Mouse (Mus musculus): ENCODE results near the gene Magee2. TPM values are rescaled to one million over a fixed set of nuclear protein-coding genes. Genes with fewer than 3 reads are reported as not detected.
"Not testable (repeated sequence)": the region's sequence is repeated elsewhere in the genome, so short reads cannot be mapped to it uniquely, and the experiment has no call there.

Gene Magee2
- total RNA-seq (2014; rRNA removed) (40.8 and 43.7 TPM in 2 replicates), polyA plus RNA-seq (2015; fragmentation: Nextera tagmentation; extraction: Ambion mirVana) (32.6 and 35.1 TPM in 2 replicates)

DNA sequence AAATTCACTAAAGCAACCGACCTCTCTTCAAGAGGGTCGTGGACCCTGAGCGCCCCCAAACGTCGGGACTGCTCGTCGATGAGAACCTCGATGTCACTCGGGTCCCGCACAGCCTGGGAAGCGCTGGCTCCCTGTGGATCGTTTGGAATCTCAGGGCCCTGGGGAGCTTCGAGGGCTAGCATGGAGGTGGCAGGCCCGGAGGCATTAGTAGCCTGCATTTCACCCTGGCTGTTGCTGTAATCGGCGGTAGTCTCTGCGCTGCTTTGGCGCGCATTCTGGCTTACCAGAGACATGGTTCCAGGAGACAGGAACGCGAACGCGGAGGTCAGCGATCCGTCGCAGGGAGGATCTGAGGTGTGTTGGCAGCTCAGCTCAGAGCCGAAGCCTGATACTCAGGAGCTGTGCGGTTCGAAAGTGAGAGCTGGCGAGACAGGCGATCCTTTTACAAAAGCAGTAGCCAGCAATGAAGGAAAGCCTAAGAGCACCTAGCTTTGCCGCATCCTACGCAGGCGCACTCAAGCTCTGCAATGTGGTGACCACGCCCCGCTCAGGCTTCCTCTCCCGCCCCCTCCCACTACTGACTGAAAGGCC lies at the start of gene Magee2:
Gene Magee2 (minus strand): TSS at position 517 of the 591 bp plus-strand sequence.
- 22% methylated on average over 37 of the region's 37 CpGs for WGBS
- TF ChIP-seq CTCF (IDR thresholded peaks at IDR 0.05): peak; percentile 60
- peak; percentile 95 for ATAC-seq (ENCODE audit: low FRiP score)
- H3K36me3 ChIP-seq (ENCODE audit: insufficient read depth, low read length): no peaks in the 10 kb centered on the region
- H3K4me3 ChIP-seq (ENCODE audit: low read depth, low read length): peak within 1 kb of the TSS; percentile 40
- peak within 1 kb of the TSS; percentile 70 for H3K27ac ChIP-seq (ENCODE audit: low read depth, low read length)
- H3K9ac ChIP-seq (replicated peaks; ENCODE audit: low read length, poor library complexity, severe bottlenecking): peak within 1 kb of the TSS; percentile 48
- peak within 1 kb of the TSS; percentile 51 for H3K4me2 ChIP-seq (ENCODE audit: low read depth, low read length, poor library complexity, severe bottlenecking)
- no peaks in the 10 kb centered on the region for H3K4me1 ChIP-seq (ENCODE audit: insufficient read depth, low read length)
- peak; percentile 70 for DNase-seq (ENCODE audit: low spot score)
- no peaks in the 10 kb centered on the region for H3K9me3 ChIP-seq (ENCODE audit: low read length)
- peaks cover 5% of the 10 kb centered on the region; the same call in 1 of the 2 replicates for H3K27me3 ChIP-seq (ENCODE audit: insufficient read depth, low read length)

DNA sequence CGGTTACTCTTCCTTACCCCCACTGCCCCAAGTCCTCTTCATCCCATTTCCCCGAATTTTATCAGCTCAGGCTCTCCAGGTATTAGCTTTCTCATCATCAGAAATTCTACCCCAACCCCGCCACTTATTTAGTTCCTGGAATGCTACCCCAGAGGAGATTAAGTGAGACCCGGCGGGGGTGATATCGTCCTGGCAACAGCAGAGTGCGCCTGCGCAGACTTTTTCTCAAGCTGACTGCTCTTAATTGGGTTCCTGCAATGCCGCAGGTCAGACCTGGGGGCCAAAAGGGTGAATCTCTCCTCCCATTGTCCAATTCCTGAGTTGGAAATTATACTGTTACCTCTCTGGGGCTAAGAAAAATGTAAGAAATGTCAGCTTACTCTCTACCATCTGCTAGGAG lies 3.5 kb downstream of the Magee2 start:
- Histone ChIP-seq H3K9me3 (ENCODE audit: low read length) (no peaks in the 10 kb centered on the region), H3K27ac (ENCODE audit: low read depth, low read length) (no peak overlapping the region), H3K4me2 (ENCODE audit: low read depth, low read length, poor library complexity, severe bottlenecking) (no peak overlapping the region), H3K36me3 (ENCODE audit: insufficient read depth, low read length) (no peaks in the 10 kb centered on the region), H3K27me3 (ENCODE audit: insufficient read depth, low read length) (peaks cover 3% of the 10 kb centered on the region; the same call in 1 of the 2 replicates), H3K9ac (replicated peaks; ENCODE audit: low read length, poor library complexity, severe bottlenecking) (no peak overlapping the region), H3K4me1 (ENCODE audit: insufficient read depth, low read length) (no peaks in the 10 kb centered on the region), H3K4me3 (ENCODE audit: low read depth, low read length) (no peak overlapping the region)
- ATAC-seq (ENCODE audit: low FRiP score): no peak
- TF ChIP-seq CTCF (IDR thresholded peaks at IDR 0.05): no peak
- DNase-seq (ENCODE audit: low spot score): no peak
- WGBS: 26% methylated on average over 9 of the region's 9 CpGs

DNA sequence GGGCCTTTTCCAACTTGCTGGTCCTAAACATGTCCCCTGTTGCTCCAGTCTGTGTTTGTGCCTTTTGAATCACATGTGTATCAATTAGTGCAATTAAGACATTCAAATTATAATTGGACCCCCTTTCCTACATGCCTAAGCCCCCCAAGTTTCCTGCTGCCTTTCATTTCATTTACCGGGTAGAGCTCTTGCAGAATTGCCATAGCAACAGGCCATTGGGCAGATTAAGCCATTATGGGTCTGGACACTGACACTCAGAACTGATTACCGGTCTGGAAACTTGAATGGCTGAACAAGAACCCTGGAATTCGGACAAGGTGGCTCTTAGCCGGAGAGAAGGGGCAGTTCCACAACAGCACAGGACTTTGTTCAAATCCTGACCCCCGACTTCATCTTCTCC lies 39.5 kb downstream of the Magee2 start:
- not testable (repeated sequence) for H3K4me1 ChIP-seq (ENCODE audit: insufficient read depth, low read length); H3K27ac ChIP-seq (ENCODE audit: low read depth, low read length); ATAC-seq (ENCODE audit: low FRiP score); H3K9me3 ChIP-seq (ENCODE audit: low read length); H3K9ac ChIP-seq (replicated peaks; ENCODE audit: low read length, poor library complexity, severe bottlenecking); H3K36me3 ChIP-seq (ENCODE audit: insufficient read depth, low read length); H3K4me2 ChIP-seq (ENCODE audit: low read depth, low read length, poor library complexity, severe bottlenecking); DNase-seq (ENCODE audit: low spot score); H3K4me3 ChIP-seq (ENCODE audit: low read depth, low read length); H3K27me3 ChIP-seq (ENCODE audit: insufficient read depth, low read length)
- 33% methylated on average over 1 of the region's 5 CpGs for WGBS

DNA sequence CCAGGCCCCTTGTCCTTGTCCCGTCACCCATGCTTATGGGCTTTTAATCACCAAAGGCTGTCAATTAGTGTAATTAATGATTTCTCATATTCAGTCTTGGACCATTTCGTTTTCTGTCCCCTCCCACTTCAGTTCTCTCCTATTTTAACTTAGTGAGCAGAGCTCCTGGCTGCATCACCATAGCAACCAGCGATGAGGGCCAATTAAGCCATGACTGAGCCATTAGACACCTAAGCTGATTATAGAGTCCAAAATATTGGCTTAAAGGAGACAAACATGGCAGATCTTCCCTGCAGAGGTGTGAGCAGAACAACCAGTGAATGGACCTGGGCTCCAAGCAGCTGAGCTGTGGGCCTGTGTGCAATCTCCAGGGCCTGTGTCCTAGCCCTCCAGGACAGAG lies 40.1 kb downstream of the Magee2 start:
- H3K4me2 ChIP-seq (ENCODE audit: low read depth, low read length, poor library complexity, severe bottlenecking); DNase-seq (ENCODE audit: low spot score); H3K27me3 ChIP-seq (ENCODE audit: insufficient read depth, low read length); H3K9me3 ChIP-seq (ENCODE audit: low read length); H3K27ac ChIP-seq (ENCODE audit: low read depth, low read length); H3K36me3 ChIP-seq (ENCODE audit: insufficient read depth, low read length); H3K4me1 ChIP-seq (ENCODE audit: insufficient read depth, low read length); H3K4me3 ChIP-seq (ENCODE audit: low read depth, low read length); H3K9ac ChIP-seq (replicated peaks; ENCODE audit: low read length, poor library complexity, severe bottlenecking): not testable (repeated sequence)
- peak; percentile 72 for ATAC-seq (ENCODE audit: low FRiP score)
- 100% methylated on average over 1 of the region's 3 CpGs for WGBS

DNA sequence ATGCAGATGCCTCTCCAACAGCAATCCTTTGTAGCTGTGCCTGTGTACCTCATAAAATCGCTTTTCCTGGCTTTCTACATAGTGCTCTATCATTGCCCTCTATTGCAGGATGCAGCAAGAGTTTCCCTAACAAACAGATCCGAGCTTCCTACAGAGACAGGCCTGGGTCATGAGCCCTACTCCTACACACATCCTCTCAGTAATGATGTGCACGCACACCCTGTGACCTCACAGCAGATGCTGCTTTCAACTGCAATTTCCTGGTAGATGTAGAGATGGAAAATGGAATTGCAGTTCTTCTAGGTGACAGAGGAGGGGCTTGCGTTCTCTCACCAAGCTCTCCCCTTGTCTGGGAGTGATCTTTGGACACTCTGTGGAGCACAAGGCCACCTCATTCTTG lies 43.4 kb downstream of the Magee2 start:
- not testable (repeated sequence) for H3K27me3 ChIP-seq (ENCODE audit: insufficient read depth, low read length); H3K4me1 ChIP-seq (ENCODE audit: insufficient read depth, low read length); H3K9me3 ChIP-seq (ENCODE audit: low read length); H3K4me3 ChIP-seq (ENCODE audit: low read depth, low read length); H3K27ac ChIP-seq (ENCODE audit: low read depth, low read length); ATAC-seq (ENCODE audit: low FRiP score); H3K36me3 ChIP-seq (ENCODE audit: insufficient read depth, low read length); DNase-seq (ENCODE audit: low spot score); H3K9ac ChIP-seq (replicated peaks; ENCODE audit: low read length, poor library complexity, severe bottlenecking); H3K4me2 ChIP-seq (ENCODE audit: low read depth, low read length, poor library complexity, severe bottlenecking)
- WGBS: 53% methylated on average over 3 of the region's 4 CpGs

Other genes with a start within 250 kb of the Magee2 start
- 5.6 TPM in 2 replicates for gene Zdhhc15, start 186.2 kb downstream of the Magee2 start, total RNA-seq (2014; rRNA removed)
- gene Zdhhc15, start 186.2 kb downstream of the Magee2 start, polyA plus RNA-seq (2015; fragmentation: Nextera tagmentation; extraction: Ambion mirVana): 2.0 and 2.1 TPM in 2 replicates
- gene Pbdc1, start 222.5 kb upstream of the Magee2 start, total RNA-seq (2014; rRNA removed): 12.3 and 24.6 TPM in 2 replicates
- 26.9 and 30.4 TPM in 2 replicates for gene Pbdc1, start 222.5 kb upstream of the Magee2 start, polyA plus RNA-seq (2015; fragmentation: Nextera tagmentation; extraction: Ambion mirVana)

All from midbrain, postnatal 0 days (tissue).